Mouse (Mus musculus): ENCODE measurements at regions not wholly inside any gene's neighbourhood (a gene's known extent, or its start where the extent isn't known, plus 50 kb on each side); places are given as distances from the start of the nearest gene placed in this dataset.

GRCm38 (mm10) chr3:115635487-115635886, 79.4 kb downstream of the S1pr1 start:
- TF ChIP-seq CTCF (IDR thresholded peaks at IDR 0.05; ENCODE audit: low read depth, low read length): no peak
- no peak for TF ChIP-seq EP300 (IDR thresholded peaks at IDR 0.05; ENCODE audit: insufficient read depth, low read depth, low read length)

All from ES-Bruce4 (cell line).